ENCODE assay signal across 28 mouse cellular contexts in the genomic region with DNA sequence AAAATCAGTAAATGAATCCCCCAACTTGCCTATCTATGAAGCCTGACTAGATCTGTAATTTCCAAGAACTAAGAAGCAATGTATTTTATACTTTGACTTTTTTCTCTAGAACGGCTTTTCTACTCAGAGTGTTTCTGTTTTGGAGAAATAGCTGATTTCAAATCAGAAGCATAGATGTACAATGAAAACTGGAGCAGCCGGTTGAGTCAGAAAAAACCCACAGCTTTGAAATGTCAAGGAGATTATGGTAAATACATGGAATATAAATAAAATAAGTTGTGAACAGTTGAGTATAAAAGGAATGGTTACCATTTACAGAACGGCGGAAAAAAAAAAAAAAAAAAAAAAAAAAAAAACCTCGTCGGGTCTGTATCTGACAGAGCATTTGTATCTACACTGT.
"Had no signal": no experiment of that assay in that cellular context is flagged by ENCODE, and none has a peak within 500 bp of the region (broad histone marks: within the 10 kb centered on the region; RNA-seq: fewer than 3 reads in every experiment).

No protein-coding gene starts in this region.

- H3K9me3 ChIP-seq: embryonic facial prominence, embryonic 10.5 days; embryonic facial prominence, embryonic 12.5 days; embryonic facial prominence, embryonic 13.5 days; embryonic facial prominence, embryonic 15.5 days; forebrain, embryonic 12.5 days; forebrain, embryonic 13.5 days; forebrain, embryonic 15.5 days; heart, embryonic 10.5 days had no signal

- H3K27ac ChIP-seq: embryonic facial prominence, embryonic 10.5 days; embryonic facial prominence, embryonic 12.5 days; embryonic facial prominence, embryonic 13.5 days; embryonic facial prominence, embryonic 15.5 days; forebrain, embryonic 12.5 days; forebrain, embryonic 13.5 days; forebrain, embryonic 15.5 days; gastrocnemius, adult 2 months; heart, adult 2 months; heart, embryonic 10.5 days had no signal

- H3K4me3 ChIP-seq: embryonic facial prominence, embryonic 10.5 days; embryonic facial prominence, embryonic 12.5 days; embryonic facial prominence, embryonic 13.5 days; embryonic facial prominence, embryonic 15.5 days; erythroblast, embryonic 14.5 days; forebrain, embryonic 12.5 days; forebrain, embryonic 13.5 days; forebrain, embryonic 15.5 days; gastrocnemius, adult 2 months; heart, adult 2 months; heart, embryonic 10.5 days had no signal

- H3K4me2 ChIP-seq: embryonic facial prominence, embryonic 12.5 days; embryonic facial prominence, embryonic 13.5 days; embryonic facial prominence, embryonic 15.5 days; forebrain, embryonic 12.5 days; forebrain, embryonic 13.5 days; forebrain, embryonic 15.5 days had no signal

- H3K4me1 ChIP-seq: embryonic facial prominence, embryonic 10.5 days; embryonic facial prominence, embryonic 12.5 days; embryonic facial prominence, embryonic 13.5 days; embryonic facial prominence, embryonic 15.5 days; forebrain, embryonic 12.5 days; forebrain, embryonic 13.5 days; forebrain, embryonic 15.5 days; heart, embryonic 10.5 days had no signal

- H3K9ac ChIP-seq: embryonic facial prominence, embryonic 12.5 days; embryonic facial prominence, embryonic 13.5 days; embryonic facial prominence, embryonic 15.5 days; forebrain, embryonic 12.5 days; forebrain, embryonic 13.5 days; forebrain, embryonic 15.5 days had no signal

- H3K27me3 ChIP-seq: embryonic facial prominence, embryonic 12.5 days; embryonic facial prominence, embryonic 13.5 days; embryonic facial prominence, embryonic 15.5 days; forebrain, embryonic 12.5 days; forebrain, embryonic 13.5 days; forebrain, embryonic 15.5 days had no signal

- DNase-seq: cerebellum, adult 2 months; cerebellum, adult 8-10 months; cerebellum, adult 9-10 months; cerebellum, adult 9-11 months; cerebellum, postnatal 10 days; cerebellum, postnatal 14 days; cerebellum, postnatal 25 days; cerebellum, postnatal 36 days; embryo, embryonic 11 days; gastrocnemius, adult 2 months; gastrocnemius, postnatal 10 days; gastrocnemius, postnatal 14 days; gastrocnemius, postnatal 25 days; gastrocnemius, postnatal 36 days; heart, adult 11 months; heart, adult 18-20 months; heart, adult 2 months had no signal

- H3K36me3 ChIP-seq: embryonic facial prominence, embryonic 10.5 days; embryonic facial prominence, embryonic 12.5 days; embryonic facial prominence, embryonic 13.5 days; embryonic facial prominence, embryonic 15.5 days; forebrain, embryonic 12.5 days; forebrain, embryonic 15.5 days; heart, embryonic 10.5 days had no signal

- ATAC-seq: forebrain, embryonic 13.5 days; forebrain, embryonic 14.5 days; forebrain, embryonic 15.5 days; forebrain, embryonic 16.5 days had no signal
